Mouse (Mus musculus): ENCODE results near the gene Cby1. TPM values are rescaled to one million over a fixed set of nuclear protein-coding genes. Genes with fewer than 3 reads are reported as not detected.
A peak's percentile ranks its signal among the peaks of the same experiment; 100 is the strongest.

Gene Cby1
- polyA plus RNA-seq, 1 experiment from 2014 or later, result 89.3 TPM

DNA sequence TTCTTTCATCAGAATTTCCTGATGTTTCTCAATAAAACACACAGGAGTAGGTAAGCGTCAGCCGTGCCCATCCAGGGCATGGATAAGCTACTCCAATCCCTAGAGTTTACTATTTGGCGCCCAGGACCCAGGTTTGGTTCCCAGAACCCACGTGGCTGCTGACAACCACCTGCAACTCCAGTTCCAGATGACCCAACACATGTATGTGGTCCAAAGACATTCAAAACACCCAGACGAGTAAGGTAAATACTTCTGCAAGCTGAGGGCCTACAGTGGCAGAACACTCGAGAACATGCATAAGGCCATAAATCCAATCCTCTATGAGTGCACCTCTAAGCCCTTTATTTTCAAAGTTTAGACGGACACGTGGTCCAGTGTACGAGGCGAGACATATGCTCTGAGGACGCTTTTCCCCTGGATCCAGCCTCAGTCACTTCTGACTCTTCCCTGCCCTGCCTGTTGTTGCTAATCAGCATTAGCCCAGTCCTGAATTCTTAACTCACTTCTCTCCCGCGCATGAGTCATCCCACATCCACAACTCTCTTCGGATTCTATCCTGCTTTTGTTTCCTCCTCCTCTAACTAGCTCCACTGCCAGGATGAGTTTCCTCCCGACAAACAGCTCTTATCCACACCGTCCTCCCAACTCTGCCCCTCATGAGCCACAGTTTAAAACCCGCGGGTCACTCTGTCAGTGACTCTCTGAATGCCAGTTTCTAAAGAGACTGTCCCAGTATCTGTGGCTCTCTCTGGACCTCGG, 24.9 kb downstream of the Cby1 start:
- WGBS, result 80% methylated on average over 19 of the region's 19 CpGs
- Histone ChIP-seq H3K4me1 (peaks cover 51% of the 10 kb centered on the region), H3K27me3 (no peaks in the 10 kb centered on the region), H3K4me2 (peak overlapping the region; percentile 63), H3K4me3 (replicated peaks) (no peak overlapping the region), H3K9me3 (no peaks in the 10 kb centered on the region), H3K27ac (no peak overlapping the region), H3K36me3 (replicated peaks) (no peaks in the 10 kb centered on the region), H3K9ac (no peak overlapping the region)
- ATAC-seq (ENCODE audit: low FRiP score), result no peak

DNA sequence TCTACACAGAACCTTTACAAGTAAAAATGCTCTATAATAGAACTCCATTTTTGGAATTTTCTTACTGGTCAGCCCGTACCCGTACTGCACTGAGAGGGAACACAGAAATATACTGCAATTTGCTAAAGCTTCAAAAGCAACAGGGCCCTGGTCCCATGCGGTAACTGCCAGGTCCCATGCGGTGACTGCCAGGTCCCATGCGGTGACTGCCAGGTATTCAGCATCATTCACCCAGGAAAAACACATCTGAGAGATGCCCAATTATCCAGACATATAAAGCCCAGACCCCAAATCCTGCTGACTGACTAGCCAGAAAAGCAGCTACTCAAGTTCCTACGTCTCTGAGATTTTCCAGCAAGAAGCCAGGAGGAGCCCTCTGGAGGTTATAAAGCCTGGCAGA, 25.6 kb downstream of the Cby1 start:
- no peaks in the 10 kb centered on the region for H3K9me3 ChIP-seq
- H3K4me2 ChIP-seq, result peak overlapping the region; percentile 63
- no peaks in the 10 kb centered on the region for H3K27me3 ChIP-seq
- ATAC-seq (ENCODE audit: low FRiP score), result no peak
- H3K9ac ChIP-seq, result no peak overlapping the region
- peak overlapping the region; percentile 77; the same call in 1 of the 2 replicates for H3K4me3 ChIP-seq (replicated peaks)
- peaks cover 54% of the 10 kb centered on the region for H3K4me1 ChIP-seq
- no peaks in the 10 kb centered on the region for H3K36me3 ChIP-seq (replicated peaks)
- no peak overlapping the region for H3K27ac ChIP-seq
- 81% methylated on average over 6 of the region's 6 CpGs for WGBS

DNA sequence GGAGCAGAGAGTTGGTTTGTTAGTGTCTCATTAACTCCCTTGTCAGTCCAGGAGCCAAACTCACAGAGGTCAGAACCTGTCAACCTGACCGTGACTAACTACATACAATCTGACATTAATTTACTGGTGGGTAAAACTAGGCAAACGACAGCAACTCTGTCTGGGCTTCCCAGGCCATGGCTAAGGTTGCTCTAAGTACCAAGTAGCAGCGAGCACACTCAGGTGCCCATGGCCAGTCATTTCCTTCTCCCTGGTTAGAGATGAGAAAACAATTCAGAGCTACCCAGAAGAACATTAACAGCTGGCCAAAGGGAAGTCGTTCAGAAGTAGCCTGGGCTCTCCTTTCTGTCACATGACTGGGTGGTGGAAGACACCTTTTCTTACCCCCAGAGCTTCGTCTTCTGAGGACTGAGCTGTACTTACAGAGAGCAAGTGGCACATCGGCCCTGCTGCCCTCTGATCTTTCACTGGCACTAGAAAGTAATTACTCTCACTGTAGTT, 26.2 kb downstream of the Cby1 start:
- Histone ChIP-seq H3K9ac (peak overlapping the region; percentile 89), H3K36me3 (replicated peaks) (no peaks in the 10 kb centered on the region)
- 54% methylated on average over 6 of the region's 6 CpGs for WGBS

DNA sequence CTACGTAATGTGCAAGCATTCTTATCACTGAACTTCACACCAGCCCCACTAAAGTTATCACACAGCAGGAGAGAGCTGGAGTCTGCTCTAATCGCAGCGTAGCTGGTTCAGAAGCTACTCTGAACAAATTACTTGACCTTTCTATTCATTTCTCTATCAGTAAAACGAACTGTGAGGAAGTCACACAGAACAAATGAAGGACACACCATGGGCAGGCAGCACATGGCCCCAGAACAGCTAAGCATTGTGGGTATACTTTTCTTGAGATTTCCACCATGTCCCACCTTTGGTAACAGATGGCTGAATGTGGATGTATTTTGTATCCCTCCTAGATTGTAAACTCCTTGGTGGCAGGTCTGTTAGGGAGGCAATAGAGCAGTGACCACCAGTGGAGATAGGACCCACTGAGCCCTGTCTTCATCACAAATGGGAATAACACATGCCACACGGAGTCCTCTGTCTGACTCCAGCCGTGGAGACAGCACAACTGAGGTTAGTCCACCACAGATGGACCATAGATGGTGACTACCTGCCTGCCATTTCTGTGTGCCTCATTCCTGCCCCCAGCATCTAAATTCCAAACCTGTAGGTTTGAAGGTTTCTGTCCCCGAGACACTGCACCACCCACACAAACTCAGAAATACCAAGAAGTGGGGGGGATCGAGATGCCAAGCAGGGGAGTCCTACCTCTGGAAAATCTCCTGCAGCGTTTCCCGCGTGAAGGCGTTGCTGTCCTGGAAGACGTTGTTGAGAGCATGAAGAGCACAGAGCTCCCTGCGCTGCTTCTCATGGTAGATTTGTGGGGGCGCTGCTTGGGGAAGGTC, 27.3 kb downstream of the Cby1 start:
- Histone ChIP-seq H3K9me3 (no peaks in the 10 kb centered on the region), H3K36me3 (replicated peaks) (no peaks in the 10 kb centered on the region), H3K4me2 (peak overlapping the region; percentile 63), H3K27ac (no peak overlapping the region), H3K9ac (peak overlapping the region; percentile 89), H3K27me3 (no peaks in the 10 kb centered on the region), H3K4me3 (replicated peaks) (peak overlapping the region; percentile 77), H3K4me1 (peaks cover 60% of the 10 kb centered on the region)
- WGBS, result 20% methylated on average over 15 of the region's 15 CpGs
- no peak for ATAC-seq (ENCODE audit: low FRiP score)

More for the DNA sequence above, 26.2 kb downstream of the Cby1 start:
- Histone ChIP-seq H3K4me2 (peak overlapping the region; percentile 63), H3K4me3 (replicated peaks) (peak overlapping the region; percentile 77), H3K27me3 (no peaks in the 10 kb centered on the region), H3K4me1 (peaks cover 59% of the 10 kb centered on the region), H3K9me3 (no peaks in the 10 kb centered on the region), H3K27ac (no peak overlapping the region)
- no peak for ATAC-seq (ENCODE audit: low FRiP score)

DNA sequence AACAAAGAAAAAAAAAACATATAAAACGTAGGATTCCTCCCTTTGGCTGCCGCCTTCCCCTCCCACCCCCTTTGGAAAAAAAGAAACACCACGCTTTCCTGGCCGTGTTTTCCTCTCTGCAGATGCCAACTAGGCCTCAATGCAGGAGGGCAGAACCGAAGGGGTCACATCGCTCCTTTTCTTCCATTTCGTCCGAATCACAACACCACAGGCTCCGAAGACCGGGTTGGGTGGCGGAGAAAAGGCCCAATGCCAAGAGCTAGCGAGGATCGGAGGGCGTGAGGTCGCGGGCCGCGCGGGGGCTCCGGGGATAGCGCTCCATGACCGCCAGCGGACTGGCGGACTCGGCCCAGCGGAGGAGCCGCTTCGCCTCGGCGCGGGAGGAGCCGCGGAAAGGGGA, 28.2 kb downstream of the Cby1 start:
- Histone ChIP-seq H3K9ac (peak overlapping the region; percentile 89), H3K4me1 (peaks cover 69% of the 10 kb centered on the region), H3K4me3 (replicated peaks) (peak overlapping the region; percentile 77), H3K9me3 (no peaks in the 10 kb centered on the region), H3K4me2 (peak overlapping the region; percentile 63), H3K36me3 (replicated peaks) (no peaks in the 10 kb centered on the region), H3K27me3 (no peaks in the 10 kb centered on the region), H3K27ac (peak overlapping the region; percentile 93)
- no peak for ATAC-seq (ENCODE audit: low FRiP score)
- WGBS, result under 1% methylated on average over 33 of the region's 33 CpGs

DNA sequence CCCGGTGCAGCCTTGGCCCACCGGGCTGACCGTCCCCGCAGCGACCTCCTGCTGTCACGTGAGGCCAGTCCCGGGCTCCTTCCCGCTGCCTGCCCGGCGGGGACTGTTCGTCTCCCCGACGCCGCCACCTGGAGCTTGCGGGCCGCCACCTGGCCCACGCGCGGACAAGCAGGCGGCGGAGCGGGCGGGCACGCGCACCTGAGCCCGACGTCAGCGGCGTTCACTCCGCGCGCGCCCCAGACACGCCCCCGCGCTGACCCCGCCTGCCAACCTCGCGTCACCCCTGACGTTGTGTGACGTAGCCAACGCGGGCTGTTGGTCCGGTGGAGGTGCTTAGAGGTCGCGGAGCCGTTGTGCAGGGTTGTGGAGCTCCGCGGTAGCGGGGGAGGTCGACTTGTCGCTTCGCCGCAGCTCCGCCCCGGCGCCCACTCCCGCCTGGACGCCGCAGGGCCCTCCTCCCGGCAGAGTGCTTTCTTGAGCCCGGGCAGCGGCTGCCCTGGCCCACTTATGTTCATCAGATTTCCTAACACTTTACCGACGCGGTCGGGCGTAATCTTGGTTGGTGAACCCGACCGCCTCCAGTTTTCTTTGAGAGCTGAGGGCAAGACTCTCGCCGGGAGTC, 28.8 kb downstream of the Cby1 start, which contains the start of gene Josd1:
TSS of gene Josd1 (minus strand) at position 274 of the 622 bp plus-strand sequence.
- peak; percentile 60 for ATAC-seq (ENCODE audit: low FRiP score)
- Histone ChIP-seq H3K9ac (peak within 1 kb of the TSS; percentile 89), H3K36me3 (replicated peaks) (no peaks in the 10 kb centered on the region), H3K27me3 (no peaks in the 10 kb centered on the region), H3K27ac (peak within 1 kb of the TSS; percentile 93), H3K9me3 (no peaks in the 10 kb centered on the region), H3K4me1 (peaks cover 69% of the 10 kb centered on the region), H3K4me3 (replicated peaks) (peak within 1 kb of the TSS; percentile 77), H3K4me2 (peak within 1 kb of the TSS; percentile 63)
- WGBS, result under 1% methylated on average over 72 of the region's 72 CpGs

DNA sequence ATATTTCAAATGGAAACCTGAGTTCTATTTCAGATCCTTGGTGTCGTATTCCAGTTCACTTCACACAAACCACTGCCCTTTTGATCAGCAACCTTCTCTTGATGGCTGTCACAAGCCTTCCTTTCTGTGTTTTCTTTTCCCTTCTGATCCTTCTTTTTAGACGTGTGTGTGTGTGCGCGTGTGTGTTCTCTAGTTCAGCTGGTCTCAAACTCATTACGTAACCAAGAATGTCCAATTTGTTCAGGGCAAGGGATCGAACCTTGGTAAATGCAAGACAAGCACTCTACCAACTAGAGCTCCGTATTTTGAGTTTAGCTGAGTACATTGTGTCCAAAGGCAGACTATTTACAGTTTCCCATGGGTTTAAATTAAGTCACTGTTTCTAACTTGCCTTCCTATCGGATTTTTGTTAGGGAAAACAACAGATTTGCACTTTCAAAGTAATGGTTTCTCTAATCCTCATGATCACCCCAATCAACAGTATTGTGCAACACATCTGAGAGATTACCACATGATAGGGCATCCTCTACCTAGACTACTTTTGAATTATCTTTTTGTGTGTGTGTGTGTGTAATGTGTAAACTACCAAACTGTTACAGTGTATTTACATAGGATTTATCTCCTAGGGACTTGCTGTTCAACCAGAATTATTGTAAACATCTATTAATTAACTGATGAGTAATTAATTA, 29.4 kb downstream of the Cby1 start:
- Histone ChIP-seq H3K27ac (peak overlapping the region; percentile 93), H3K36me3 (replicated peaks) (no peaks in the 10 kb centered on the region), H3K9ac (peak overlapping the region; percentile 89), H3K4me3 (replicated peaks) (peak overlapping the region; percentile 77), H3K4me2 (peak overlapping the region; percentile 63), H3K27me3 (no peaks in the 10 kb centered on the region), H3K9me3 (no peaks in the 10 kb centered on the region), H3K4me1 (peaks cover 69% of the 10 kb centered on the region)
- ATAC-seq (ENCODE audit: low FRiP score), result no peak
- 5% methylated on average over 8 of the region's 8 CpGs for WGBS

DNA sequence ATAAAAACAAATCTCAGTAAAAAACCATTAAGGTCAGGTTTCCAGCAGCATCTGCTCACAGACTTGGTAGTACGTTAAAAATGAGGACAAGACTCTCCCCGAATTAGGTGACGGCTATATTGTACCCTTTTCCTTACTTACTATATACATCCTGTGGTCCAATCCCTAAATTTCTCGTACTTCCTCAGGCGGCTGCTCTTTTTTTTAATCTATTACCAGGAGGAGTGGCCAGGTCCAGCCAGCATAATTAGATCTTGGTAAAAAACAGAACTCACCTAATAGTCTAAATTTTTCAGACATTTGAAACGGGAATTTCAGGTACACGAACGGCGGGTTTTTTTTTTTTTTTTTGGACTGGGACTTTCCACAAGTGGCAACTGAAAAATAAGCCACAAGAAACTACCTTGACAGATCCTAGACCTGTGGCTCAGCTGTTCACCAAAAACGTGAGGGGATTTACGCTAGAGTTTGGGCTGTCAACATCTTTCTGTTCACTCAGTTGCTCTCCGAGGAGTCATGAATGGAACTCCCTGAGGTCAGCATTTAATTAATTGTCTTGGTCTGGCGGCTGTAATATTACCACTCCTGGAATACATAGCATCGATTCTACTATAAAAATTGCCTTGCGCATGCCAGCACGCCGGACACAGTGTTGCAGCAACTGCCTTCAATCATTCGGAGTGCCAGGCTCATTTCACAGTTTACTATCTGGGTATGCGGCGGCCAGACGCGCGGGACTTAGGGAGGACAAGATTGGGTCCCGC, 30.8 kb downstream of the Cby1 start:
- no peak for ATAC-seq (ENCODE audit: low FRiP score)
- peak overlapping the region; percentile 53; the same call in 1 of the 2 replicates for H3K27ac ChIP-seq
- peaks cover 58% of the 10 kb centered on the region for H3K4me1 ChIP-seq

DNA sequence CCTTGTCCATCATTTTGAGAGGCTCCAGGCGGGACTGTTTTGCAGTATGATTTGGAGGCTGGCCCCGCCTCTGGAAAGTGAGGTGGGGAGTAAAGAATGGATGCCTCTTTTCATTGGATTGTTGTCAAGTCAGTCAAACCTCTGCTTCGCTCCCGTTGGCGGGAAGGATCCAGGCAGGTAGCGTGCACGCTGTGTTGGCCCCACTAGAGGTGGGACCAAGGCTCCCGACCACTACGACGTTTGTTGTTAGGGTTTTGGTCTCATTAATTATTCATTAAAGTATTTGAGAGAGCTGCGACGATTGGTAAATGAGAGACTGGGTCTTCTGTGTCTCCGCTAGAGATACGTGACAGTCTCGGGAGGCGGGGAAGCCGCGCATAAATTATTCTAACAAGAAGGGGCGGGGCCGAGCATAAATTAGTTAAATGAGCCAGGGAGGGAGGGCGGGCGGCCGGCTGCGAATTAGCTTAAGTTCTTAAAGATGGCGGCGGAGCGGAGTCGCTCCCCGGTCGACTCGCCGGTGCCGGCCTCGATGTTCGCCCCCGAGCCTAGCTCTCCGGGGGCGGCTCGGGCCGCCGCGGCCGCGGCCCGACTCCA, 31.5 kb downstream of the Cby1 start, which contains the start of gene Gtpbp1:
TSS of gene Gtpbp1 (plus strand) at position 420 of the 597 bp plus-strand sequence.
- Histone ChIP-seq H3K9ac (peak within 1 kb of the TSS; percentile 93), H3K9me3 (no peaks in the 10 kb centered on the region), H3K27me3 (no peaks in the 10 kb centered on the region), H3K4me1 (peaks cover 51% of the 10 kb centered on the region), H3K36me3 (replicated peaks) (peaks cover 12% of the 10 kb centered on the region), H3K4me2 (peak within 1 kb of the TSS; percentile 98), H3K4me3 (replicated peaks) (peak within 1 kb of the TSS; percentile 91), H3K27ac (peak within 1 kb of the TSS; percentile 93)
- peak; percentile 97 for ATAC-seq (ENCODE audit: low FRiP score)
- under 1% methylated on average over 45 of the region's 45 CpGs for WGBS

More for the DNA sequence above, 30.8 kb downstream of the Cby1 start:
- no peaks in the 10 kb centered on the region for H3K27me3 ChIP-seq
- peak overlapping the region; percentile 91 for H3K4me3 ChIP-seq (replicated peaks)
- H3K36me3 ChIP-seq (replicated peaks), result peaks cover 7% of the 10 kb centered on the region
- H3K4me2 ChIP-seq, result peak overlapping the region; percentile 98
- no peaks in the 10 kb centered on the region for H3K9me3 ChIP-seq
- H3K9ac ChIP-seq, result peak overlapping the region; percentile 38; the same call in 1 of the 2 replicates
- 19% methylated on average over 24 of the region's 24 CpGs for WGBS

DNA sequence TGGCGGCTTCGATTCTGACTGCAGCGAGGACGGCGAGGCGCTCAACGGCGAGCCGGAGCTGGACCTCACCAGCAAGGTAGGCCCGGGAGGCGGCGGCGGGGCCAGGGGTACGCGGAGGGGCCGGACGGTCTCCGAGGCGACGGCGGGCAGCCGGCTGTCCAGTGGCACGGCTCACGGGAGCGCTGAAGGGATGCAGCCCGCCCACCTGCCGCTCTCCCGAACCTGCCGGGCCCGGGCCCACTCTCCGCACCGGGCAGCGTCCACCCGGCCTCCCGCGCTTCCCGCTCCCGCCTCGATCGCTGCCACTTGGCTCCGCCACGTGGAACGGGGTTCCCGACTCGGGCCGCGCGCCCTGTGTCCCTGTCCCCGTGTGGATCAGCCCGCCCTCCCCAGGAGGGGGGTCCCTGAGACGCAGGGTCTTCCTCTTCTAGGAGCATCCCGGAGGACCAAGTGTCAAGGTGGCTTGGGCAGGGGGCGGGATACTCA, 32.1 kb downstream of the Cby1 start:
- WGBS, result under 1% methylated on average over 46 of the region's 53 CpGs
- Histone ChIP-seq H3K36me3 (replicated peaks) (peaks cover 15% of the 10 kb centered on the region), H3K4me3 (replicated peaks) (peak overlapping the region; percentile 91), H3K27me3 (no peaks in the 10 kb centered on the region), H3K9ac (peak overlapping the region; percentile 93), H3K4me1 (peaks cover 46% of the 10 kb centered on the region), H3K4me2 (peak overlapping the region; percentile 98), H3K27ac (peak overlapping the region; percentile 93), H3K9me3 (no peaks in the 10 kb centered on the region)
- ATAC-seq (ENCODE audit: low FRiP score), result peak; percentile 31
